Mouse (Mus musculus) left cerebral cortex, postnatal 10 days (tissue): ENCODE measurements around the gene Atp1a2. TPM values are rescaled to one million over a fixed set of nuclear protein-coding genes. Genes with fewer than 3 reads are reported as not detected.

Experiments
- DNase-seq, 2 experiments: peaks; one replicate each; pipeline ENCODE4 v3.0.0; 2021 to 2022; ENCODE audit warnings: low spot score in 2 of 2, mixed read lengths in 1 of 2; ENCODE audit errors: extremely low spot score in 1 of 2
- intact Hi-C: fragments of 180-260 bp; cut with DNase I; formaldehyde crosslinking; loops from one replicate; pipeline ENCODE4 v1.15.1; 2025
- total RNA-seq, 2 experiments: library from RNA; stranded (reverse); gene quantifications; 2 replicates each; pipeline ENCODE4 v1.2.3; 2021

Gene Atp1a2
- total RNA-seq, 2 experiments from 2014 or later = 393 to 413 TPM

- intact Hi-C loops = loop anchor here (10.0 kb wide), 1 partner anchor 96 kb away; the partner anchor contains the start of gene Dcaf8
- no peak for DNase-seq
Observed at GRCm38 (mm10) chr1:172240945-172241708, 56.7 kb downstream of the Atp1a2 start.

DNA sequence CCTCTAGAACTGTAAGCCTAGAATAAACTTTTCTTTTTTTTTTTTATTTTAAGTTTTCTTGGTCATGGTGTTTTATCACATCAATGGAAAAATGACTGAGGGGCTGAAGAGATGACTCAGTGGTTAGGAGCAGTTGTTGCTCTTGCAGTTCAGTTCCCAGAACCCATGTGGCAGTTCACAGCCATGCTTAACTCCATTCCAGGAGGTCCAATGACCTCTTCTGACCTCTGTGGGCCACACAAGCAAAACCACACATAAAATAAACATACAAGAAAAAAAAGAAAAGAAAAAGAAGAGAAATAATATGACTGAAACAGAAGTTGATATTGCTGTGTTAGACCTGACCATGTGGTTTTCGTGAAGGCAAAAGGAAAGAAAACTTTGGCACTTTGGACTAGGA lies 68.6 kb downstream of the Atp1a2 start:
- no peak for DNase-seq
- intact Hi-C loops = no loop called here

DNA sequence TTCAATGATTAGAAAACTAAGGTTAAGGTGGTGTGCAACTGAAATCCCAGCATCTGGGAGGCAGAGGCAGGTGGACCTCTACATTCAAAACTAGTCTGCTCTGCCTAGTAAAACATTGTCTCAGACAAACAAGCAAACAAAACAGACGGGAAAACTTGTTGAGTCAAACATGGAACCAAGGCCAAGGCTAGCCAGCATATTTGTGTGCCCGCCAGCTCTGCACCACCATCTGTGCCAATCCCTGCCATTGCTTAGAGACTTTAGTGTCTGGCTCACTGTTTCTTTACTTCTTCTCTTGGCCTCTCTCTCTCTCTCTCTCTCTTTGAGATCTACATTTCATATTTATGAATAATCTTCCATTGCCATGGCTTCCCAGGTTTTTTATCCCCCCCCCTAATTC lies 69.7 kb downstream of the Atp1a2 start:
- intact Hi-C loops = no loop called here
- DNase-seq = no peak

Other genes with a start within 250 kb of the Atp1a2 start
- gene Nhlh1, start 240.5 kb downstream of the Atp1a2 start, total RNA-seq = under 1 TPM in 1 of 2 experiments, not detected in 1; 0.32 TPM
- gene Copa, start 215.5 kb downstream of the Atp1a2 start, total RNA-seq = 100 to 1,000 TPM; 179 to 183 TPM
- gene Ncstn, start 215.3 kb downstream of the Atp1a2 start, total RNA-seq = 10 to 100 TPM; 79.0 to 82.2 TPM
- gene Pex19, start 171.3 kb downstream of the Atp1a2 start, total RNA-seq = 100 to 1,000 TPM in 1 of 2 experiments, 10 to 100 TPM in 1; 99.1 to 104 TPM
- gene Dcaf8, start 150.0 kb downstream of the Atp1a2 start, total RNA-seq = 10 to 100 TPM; 87.0 to 88.0 TPM
- gene Pea15a, start 91.3 kb downstream of the Atp1a2 start, total RNA-seq = 100 to 1,000 TPM; 368 TPM
- 1 to 10 TPM in 1 of 2 experiments, under 1 TPM in 1; 0.49 to 1.3 TPM for gene Casq1, start 78.2 kb downstream of the Atp1a2 start, total RNA-seq
- gene Atp1a4, start 39.6 kb downstream of the Atp1a2 start, total RNA-seq = not detected
- 100 to 1,000 TPM; 216 to 226 TPM for gene Igsf8, start 36.4 kb downstream of the Atp1a2 start, total RNA-seq
- 10 to 100 TPM; 77.8 to 84.5 TPM for gene Kcnj9, start 31.3 kb upstream of the Atp1a2 start, total RNA-seq
- gene Kcnj10, start 43.1 kb upstream of the Atp1a2 start, total RNA-seq = 10 to 100 TPM; 68.5 to 69.3 TPM
- gene Pigm, start 78.5 kb upstream of the Atp1a2 start, total RNA-seq = 10 to 100 TPM in 1 of 2 experiments, 1 to 10 TPM in 1; 9.8 to 10.6 TPM
- gene Slamf9, start 177.3 kb upstream of the Atp1a2 start, total RNA-seq = under 1 TPM; 0.43 to 0.81 TPM
- 10 to 100 TPM; 19.2 to 27.4 TPM for gene Igsf9, start 183.7 kb upstream of the Atp1a2 start, total RNA-seq
- 10 to 100 TPM; 17.0 to 18.6 TPM for gene Tagln2, start 202.0 kb upstream of the Atp1a2 start, total RNA-seq
- gene Cfap45, start 222.7 kb upstream of the Atp1a2 start, total RNA-seq = 1 to 10 TPM; 3.1 to 4.3 TPM